Comparison of ENCODE assay signal across 9 mouse cellular contexts in the genomic region with DNA sequence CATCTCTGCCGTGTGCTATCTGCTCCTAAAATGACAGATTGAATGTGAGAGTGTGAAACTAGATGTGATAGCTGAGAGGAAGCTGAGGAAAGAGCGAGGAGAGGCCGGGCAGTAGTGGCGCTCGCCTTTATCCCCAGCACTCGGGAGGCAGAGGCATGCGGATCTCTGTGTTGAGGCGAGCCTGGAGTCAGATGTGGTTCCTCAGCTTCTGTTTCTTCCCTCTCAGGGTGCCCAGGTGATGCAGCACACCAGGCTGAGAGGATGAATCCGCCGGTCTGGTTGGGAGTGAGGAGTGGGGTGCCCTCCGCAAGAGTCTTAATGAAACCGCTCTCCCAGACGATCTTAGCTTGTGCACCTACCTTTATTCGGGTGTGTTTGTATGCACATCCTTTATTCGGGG. TPM values are rescaled to one million over a fixed set of nuclear protein-coding genes. Genes with fewer than 3 reads are reported as not detected.
DNase-seq lines count a peak whose midpoint lies in the region; ATAC-seq and TF ChIP-seq lines count a peak whose summit lies in the region.
"Had no signal": no experiment of that assay in that cellular context is flagged by ENCODE, and none has a peak within 500 bp of the region (broad histone marks: within the 10 kb centered on the region; RNA-seq: fewer than 3 reads in every experiment).

No protein-coding gene starts in this region.

- intact Hi-C loops in left cerebral cortex, postnatal 4 days (cut with DNase I), result loop anchor here (5.0 to 10.0 kb wide), 5 partner anchors 55 to 495 kb away; no protein-coding TSS in a partner anchor

- peak overlapping the region; percentile 47; the same call in 1 of the 2 replicates for H3K4me2 ChIP-seq in liver, embryonic 11.5 days
- H3K4me2 ChIP-seq in forebrain, embryonic 12.5 days, result peak overlapping the region; percentile 49
- peak overlapping the region; percentile 64 for H3K4me2 ChIP-seq in limb, embryonic 13.5 days (replicated peaks)

- peaks cover 4% of the 10 kb centered on the region; the same call in 1 of the 2 replicates for H3K4me1 ChIP-seq in liver, embryonic 11.5 days (replicated peaks; ENCODE audit: control insufficient read depth, insufficient read depth, low read length)
- peaks cover 29% of the 10 kb centered on the region for H3K4me1 ChIP-seq in forebrain, embryonic 12.5 days
- H3K4me1 ChIP-seq in limb, embryonic 13.5 days, result peaks cover 54% of the 10 kb centered on the region
- H3K4me1 ChIP-seq in olfactory bulb, adult 2 months (ENCODE audit: control insufficient read depth, insufficient read depth, low read length), result peaks cover 20% of the 10 kb centered on the region

- peaks cover 30% of the 10 kb centered on the region for H3K27me3 ChIP-seq in liver, embryonic 11.5 days (replicated peaks; ENCODE audit: control insufficient read depth, insufficient read depth, low read length)
- H3K27me3 ChIP-seq in forebrain, embryonic 12.5 days, result peaks cover 47% of the 10 kb centered on the region
- H3K27me3 ChIP-seq in limb, embryonic 13.5 days, result peaks cover 17% of the 10 kb centered on the region; the same call in 1 of the 2 replicates

- WGBS in liver, embryonic 11.5 days, result 48% methylated on average over 15 of the region's 15 CpGs
- WGBS in forebrain, embryonic 12.5 days, result 68% methylated on average over 15 of the region's 15 CpGs
- WGBS in limb, embryonic 13.5 days, result 68% methylated on average over 15 of the region's 15 CpGs
- 67% methylated on average over 15 of the region's 15 CpGs for WGBS in olfactory bulb, adult 2 months

- no peaks in the 10 kb centered on the region for H3K36me3 ChIP-seq in liver, embryonic 11.5 days (ENCODE audit: control insufficient read depth, insufficient read depth, low read length)
- H3K36me3 ChIP-seq in forebrain, embryonic 12.5 days (replicated peaks), result no peaks in the 10 kb centered on the region
- H3K36me3 ChIP-seq in limb, embryonic 13.5 days, result no peaks in the 10 kb centered on the region

- H3K27ac ChIP-seq in liver, embryonic 11.5 days (ENCODE audit: low read depth, low read length), result no peak overlapping the region
- H3K27ac ChIP-seq in forebrain, embryonic 12.5 days, result 0 out of 2 replicates have a peak overlapping the region, but pooled peaks have one; percentile 15
- peak overlapping the region; percentile 78 for H3K27ac ChIP-seq in limb, embryonic 13.5 days
- H3K27ac ChIP-seq in olfactory bulb, adult 2 months (ENCODE audit: insufficient read depth, low read depth, low read length), result no peak overlapping the region

- H3K9me3 ChIP-seq in liver, embryonic 11.5 days (ENCODE audit: control insufficient read depth, low read length), result no peaks in the 10 kb centered on the region
- no peaks in the 10 kb centered on the region for H3K9me3 ChIP-seq in forebrain, embryonic 12.5 days
- no peaks in the 10 kb centered on the region for H3K9me3 ChIP-seq in limb, embryonic 13.5 days

- no peak for ATAC-seq in liver, embryonic 11.5 days (replicated peaks; ENCODE audit: low FRiP score)
- no peak for ATAC-seq in forebrain, embryonic 12.5 days (ENCODE audit: low FRiP score)
- no peak for ATAC-seq in limb, embryonic 13.5 days (ENCODE audit: low FRiP score, low read depth)
- ATAC-seq: Patski had no signal

- no peak overlapping the region for H3K4me3 ChIP-seq in liver, embryonic 11.5 days (ENCODE audit: low read depth, low read length)
- peak overlapping the region; percentile 17; the same call in 1 of the 2 replicates for H3K4me3 ChIP-seq in forebrain, embryonic 12.5 days (replicated peaks)
- peak overlapping the region; percentile 29 for H3K4me3 ChIP-seq in limb, embryonic 13.5 days
- H3K4me3 ChIP-seq in olfactory bulb, adult 2 months (ENCODE audit: insufficient read depth, low read depth, low read length), result peak overlapping the region; percentile 19; the same call in 1 of the 2 replicates

- DNase-seq in liver, embryonic 11.5 days (ENCODE audit: low spot score), result no peak
- DNase-seq in liver, result no peak
- DNase-seq in natural killer cell, adult 2 months (ENCODE audit: low spot score in 2 of 2), result no peak
- DNase-seq in left cerebral cortex, postnatal 4 days, result no peak
- no peak for DNase-seq in adrenal gland, adult 8-10 months

- TF ChIP-seq CTCF in olfactory bulb, adult 2 months (IDR thresholded peaks at IDR 0.05; ENCODE audit: insufficient read depth, low read depth, low read length), result no peak

- no peak overlapping the region for H3K9ac ChIP-seq in liver, embryonic 11.5 days (ENCODE audit: low read depth, low read length)
- peak overlapping the region; percentile 30 for H3K9ac ChIP-seq in forebrain, embryonic 12.5 days
- H3K9ac ChIP-seq in limb, embryonic 13.5 days, result peak overlapping the region; percentile 50

- TF ChIP-seq POLR2A in olfactory bulb, adult 2 months (IDR thresholded peaks at IDR 0.05; ENCODE audit: insufficient read depth, low read depth, low read length), result no peak

RNA-seq across cellular contexts. Expression of gene Hnrnpa3, which starts 49.1 kb away (rescaled TPM):
- polyA plus RNA-seq in liver, embryonic 11.5 days (2014; fragmentation: Nextera tagmentation; extraction: Ambion mirVana), result 222 and 234 TPM in 2 replicates
- polyA plus RNA-seq in forebrain, embryonic 12.5 days (2016; fragmentation: Nextera tagmentation; extraction: Ambion mirVana), result 448 and 488 TPM in 2 replicates
- 344 and 364 TPM in 2 replicates for polyA plus RNA-seq in limb, embryonic 13.5 days (2015; fragmentation: Nextera tagmentation; extraction: Ambion mirVana)
- polyA plus RNA-seq in olfactory bulb, adult 2 months (2012; ENCODE audit: insufficient read depth, insufficient read length, low replicate concordance, missing spikeins), result 328 and 410 TPM in 2 replicates
- 100 to 1,000 TPM; 456 to 465 TPM for total RNA-seq in left cerebral cortex, postnatal 4 days (2021)
- total RNA-seq in adrenal gland, adult 8-10 months (2022), result 100 to 1,000 TPM; 269 to 378 (median 343) TPM

Comparison
In these comparisons a context has a peak if more than half of its experiments do, and no peak if none do; other contexts are left out.
1. H3K27ac ChIP-seq: peak in forebrain, embryonic 12.5 days (single experiment) and limb, embryonic 13.5 days (single experiment); none in liver, embryonic 11.5 days (single experiment) and olfactory bulb, adult 2 months (single experiment).
2. Peak in every context shown above with its lines, with median percentiles within 50 percentile points of each other: H3K4me2 ChIP-seq.